ENCODE assay signal across 23 mouse cellular contexts in the genomic region with DNA sequence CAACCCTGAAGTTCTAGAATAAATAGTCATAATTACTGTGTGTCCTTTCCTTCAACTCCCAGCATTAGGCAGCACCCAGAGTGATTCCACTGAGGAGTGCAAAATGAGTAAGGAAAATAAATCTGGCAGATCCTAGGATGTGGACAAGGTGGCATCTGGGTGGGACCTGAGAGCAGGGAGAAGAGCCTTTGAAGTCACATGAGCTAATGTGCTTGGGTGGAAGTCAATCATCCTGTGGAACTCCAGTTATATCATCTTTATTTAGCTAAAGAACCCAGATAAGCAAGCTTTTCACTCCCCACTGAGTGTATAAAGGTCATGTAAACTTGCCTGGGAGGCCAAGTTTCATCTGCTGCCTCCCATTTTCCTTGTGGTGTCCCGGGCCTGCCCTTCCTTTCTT.
"Had no signal": no experiment of that assay in that cellular context is flagged by ENCODE, and none has a peak within 500 bp of the region (broad histone marks: within the 10 kb centered on the region; RNA-seq: fewer than 3 reads in every experiment).

No protein-coding gene starts in this region.

- H3K4me3 ChIP-seq: kidney, embryonic 15.5 days; limb, embryonic 12.5 days; limb, embryonic 15.5 days; liver, embryonic 12.5 days; liver, embryonic 15.5 days; midbrain, embryonic 10.5 days; midbrain, embryonic 13.5 days; myocyte; neural tube, embryonic 13.5 days; stomach, embryonic 15.5 days had no signal

- H3K9me3 ChIP-seq: kidney, embryonic 15.5 days; limb, embryonic 12.5 days; limb, embryonic 15.5 days; liver, embryonic 12.5 days; liver, embryonic 15.5 days; midbrain, embryonic 10.5 days; midbrain, embryonic 13.5 days; neural tube, embryonic 13.5 days; stomach, embryonic 15.5 days had no signal

- H3K9ac ChIP-seq: kidney, embryonic 15.5 days; limb, embryonic 12.5 days; limb, embryonic 15.5 days; liver, embryonic 12.5 days; liver, embryonic 15.5 days; lung, embryonic 14.5 days; midbrain, embryonic 13.5 days; neural tube, embryonic 13.5 days; stomach, embryonic 15.5 days had no signal

- H3K4me1 ChIP-seq: kidney, embryonic 15.5 days; limb, embryonic 12.5 days; limb, embryonic 15.5 days; liver, embryonic 12.5 days; liver, embryonic 15.5 days; midbrain, embryonic 10.5 days; midbrain, embryonic 13.5 days; neural tube, embryonic 13.5 days; stomach, embryonic 15.5 days had no signal

- H3K27ac ChIP-seq: kidney, embryonic 15.5 days; limb, embryonic 12.5 days; limb, embryonic 15.5 days; liver, embryonic 12.5 days; liver, embryonic 15.5 days; macrophage; midbrain, embryonic 10.5 days; midbrain, embryonic 13.5 days; neural tube, embryonic 13.5 days; stomach, embryonic 15.5 days had no signal

- ATAC-seq: liver, embryonic 12.5 days; midbrain, embryonic 13.5 days; midbrain, embryonic 16.5 days had no signal

- H3K27me3 ChIP-seq: kidney, embryonic 15.5 days; limb, embryonic 12.5 days; limb, embryonic 15.5 days; liver, embryonic 12.5 days; liver, embryonic 15.5 days; midbrain, embryonic 13.5 days; neural tube, embryonic 13.5 days; stomach, embryonic 15.5 days had no signal

- DNase-seq: kidney, adult 8-10 months; kidney, postnatal 14 days; kidney, postnatal 4 days; left cerebral cortex, postnatal 4 days; lung, embryonic 14.5 days; retina, postnatal 1 day; right cerebral cortex, postnatal 25 days; spleen, adult 18-20 months; thymus, adult 18-20 months; thymus, postnatal 14 days; thymus, postnatal 4 days had no signal

- H3K36me3 ChIP-seq: kidney, embryonic 15.5 days; limb, embryonic 12.5 days; limb, embryonic 15.5 days; liver, embryonic 12.5 days; liver, embryonic 15.5 days; midbrain, embryonic 10.5 days; midbrain, embryonic 13.5 days; neural tube, embryonic 13.5 days; stomach, embryonic 15.5 days had no signal

- H3K4me2 ChIP-seq: kidney, embryonic 15.5 days; limb, embryonic 12.5 days; limb, embryonic 15.5 days; liver, embryonic 12.5 days; liver, embryonic 15.5 days; lung, embryonic 14.5 days; midbrain, embryonic 13.5 days; neural tube, embryonic 13.5 days; stomach, embryonic 15.5 days had no signal
